Mouse (Mus musculus) cerebellum, adult 2 months (tissue): ENCODE measurements around the gene Map3k14.

Experiments used
- CTCF ChIP-seq: fragments of 200-500 bp; IDR thresholded peaks from 2 replicates; pipeline ENCODE4 v1.5.1; 2011; ENCODE audit warnings: low read depth, mild to moderate bottlenecking, control low read depth, low read length, moderate library complexity, borderline replicate concordance; ENCODE audit not compliant: insufficient read depth
- POLR2A ChIP-seq: fragments of 200-500 bp; IDR thresholded peaks from 2 replicates; pipeline ENCODE4 v1.6.1; 2011; ENCODE audit warnings: low read length, control low read depth, borderline replicate concordance; ENCODE audit not compliant: insufficient read depth

GRCm38 (mm10) chr11:103170494-103171285, 96.6 kb downstream of the Map3k14 start, which contains the start of gene Fmnl1:
- TF ChIP-seq POLR2A (no peak), CTCF (no peak)
